In genomic region chr2:104371606-104372130, GRCm38 (mm10) we compare ENCODE assay signal across 27 mouse cellular contexts. TPM values are rescaled to one million over a fixed set of nuclear protein-coding genes. Genes with fewer than 3 reads are reported as not detected.
DNase-seq lines count a peak whose midpoint lies in the region; ATAC-seq lines count a peak whose summit lies in the region.
"Had no signal": no experiment of that assay in that cellular context is flagged by ENCODE, and none has a peak within 500 bp of the region (broad histone marks: within the 10 kb centered on the region; RNA-seq: fewer than 3 reads in every experiment).

No protein-coding gene starts in this region.

- H3K4me1 ChIP-seq in limb, embryonic 10.5 days, result peaks cover 9% of the 10 kb centered on the region; the same call in 1 of the 2 replicates
- H3K4me1 ChIP-seq: embryonic facial prominence, embryonic 15.5 days had no signal

- WGBS in limb, embryonic 10.5 days, result 62% methylated on average over 6 of the region's 6 CpGs

- H3K9me3 ChIP-seq in limb, embryonic 10.5 days (replicated peaks), result no peaks in the 10 kb centered on the region
- H3K9me3 ChIP-seq: embryonic facial prominence, embryonic 13.5 days; embryonic facial prominence, embryonic 15.5 days; forebrain, embryonic 13.5 days; forebrain, embryonic 15.5 days; G1E had no signal

- no peaks in the 10 kb centered on the region for H3K36me3 ChIP-seq in limb, embryonic 10.5 days
- H3K36me3 ChIP-seq: embryonic facial prominence, embryonic 13.5 days; embryonic facial prominence, embryonic 15.5 days; forebrain, embryonic 15.5 days; G1E had no signal

- H3K27me3 ChIP-seq in limb, embryonic 10.5 days (ENCODE audit: low read depth, poor library complexity, severe bottlenecking), result no peaks in the 10 kb centered on the region
- H3K27me3 ChIP-seq: embryonic facial prominence, embryonic 13.5 days; embryonic facial prominence, embryonic 15.5 days; forebrain, embryonic 13.5 days; forebrain, embryonic 15.5 days had no signal

- DNase-seq in ES-CJ7 (ENCODE audit: low read depth, low spot score) (peak; percentile 85), R1 (ENCODE audit: low read depth, low spot score) (peak; percentile 87), ZHBTc4 (ENCODE audit: low read depth, low spot score) (peak; percentile 80)
- no peak for DNase-seq in limb, embryonic 10.5 days (ENCODE audit: low spot score)
- no peak for DNase-seq in kidney, adult 18-20 months
- DNase-seq: adrenal gland, adult 2 months; adrenal gland, postnatal 10 days; adrenal gland, postnatal 25 days; B cell, adult 2 months; cerebellum, adult 11 months; cerebellum, adult 18-20 months; cerebellum, adult 8-10 months; cerebellum, adult 9-11 months; cerebellum, postnatal 14 days; cerebellum, postnatal 36 days; embryo, embryonic 11 days; forebrain, postnatal 0 days had no signal

- no peak for ATAC-seq in erythroblast, adult 5-6 weeks (replicated peaks; ENCODE audit: low FRiP score, poor library complexity, severe bottlenecking)
- ATAC-seq: CD4-positive, CD25-positive, alpha-beta regulatory T cell, adult 4 months; forebrain, embryonic 13.5 days; forebrain, embryonic 15.5 days; forebrain, postnatal 0 days; Patski had no signal

- no peak overlapping the region for H3K27ac ChIP-seq in limb, embryonic 10.5 days
- H3K27ac ChIP-seq: embryonic facial prominence, embryonic 13.5 days; embryonic facial prominence, embryonic 15.5 days; forebrain, embryonic 13.5 days; forebrain, embryonic 15.5 days had no signal

- no peak overlapping the region for H3K4me3 ChIP-seq in limb, embryonic 10.5 days
- H3K4me3 ChIP-seq: embryonic facial prominence, embryonic 13.5 days; embryonic facial prominence, embryonic 15.5 days; forebrain, embryonic 13.5 days; forebrain, embryonic 15.5 days had no signal

RNA-seq across cellular contexts. Expression of gene D430041D05Rik, which starts 39.1 kb away (rescaled TPM):
- 0.49 and 0.81 TPM in 2 replicates for polyA plus RNA-seq in limb, embryonic 10.5 days (2016; fragmentation: Nextera tagmentation; extraction: Ambion mirVana)
- not detected in 2 replicates for total RNA-seq in erythroblast, adult 5-6 weeks (2015; ENCODE audit: low replicate concordance)
- total RNA-seq in erythroblast, adult 5-6 weeks (2017; ENCODE audit: low replicate concordance), result 0.26 TPM in 1 of 2 replicates, not detected in the other
- total RNA-seq: CH12.LX; common myeloid progenitor, adult 5-6 weeks had no signal
- polyA plus RNA-seq: CD4-positive, CD25-positive, alpha-beta regulatory T cell, adult 4 months; Patski had no signal

Comparison
In these comparisons a context has a peak if more than half of its experiments do, and no peak if none do; other contexts are left out.
1. DNase-seq: peak in ES-CJ7 (single experiment), R1 (single experiment) and ZHBTc4 (single experiment); none in limb, embryonic 10.5 days (single experiment) and kidney, adult 18-20 months (single experiment).